Mouse (Mus musculus): ENCODE results near the gene Gramd4. TPM values are rescaled to one million over a fixed set of nuclear protein-coding genes. Genes with fewer than 3 reads are reported as not detected.

Gene Gramd4
- polyA plus RNA-seq, 1 experiment from 2014 or later: 12.4 TPM

DNA sequence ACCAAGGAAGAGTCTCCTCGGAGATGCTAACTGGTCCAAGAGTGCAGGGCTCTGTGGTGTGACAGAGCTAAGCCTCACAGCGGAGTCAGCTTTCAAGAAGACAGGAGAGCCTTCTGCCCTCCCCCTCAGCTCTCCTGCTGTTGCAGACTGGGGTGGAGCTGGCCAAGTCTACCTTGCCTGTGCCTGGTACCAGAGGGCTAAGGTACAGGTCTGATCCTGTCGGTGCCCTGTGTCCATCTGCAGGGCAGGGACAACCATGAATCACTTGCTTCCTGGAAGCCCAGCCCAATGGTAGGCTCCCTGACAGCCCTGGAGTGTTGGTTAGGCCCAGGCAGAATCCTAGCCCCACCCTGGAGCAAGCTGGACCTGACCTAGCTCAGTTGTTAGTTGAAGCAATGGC is 129.2 kb downstream of the Gramd4 start:
- no peak for ATAC-seq
- WGBS: 61% methylated on average over 3 of the region's 3 CpGs
- Histone ChIP-seq H3K4me1 (replicated peaks) (peaks cover 38% of the 10 kb centered on the region), H3K36me3 (no peaks in the 10 kb centered on the region), H3K4me2 (replicated peaks) (no peak overlapping the region), H3K9me3 (no peaks in the 10 kb centered on the region), H3K27me3 (replicated peaks) (no peaks in the 10 kb centered on the region), H3K9ac (no peak overlapping the region), H3K27ac (no peak overlapping the region), H3K4me3 (replicated peaks) (no peak overlapping the region)

Other genes starting within 250 kb of the Gramd4 start
- 48.8 and 59.4 TPM in 2 replicates for gene Cdpf1, start 246.0 kb upstream of the Gramd4 start, polyA plus RNA-seq (2015; fragmentation: Nextera tagmentation; extraction: Ambion mirVana)
- 0.20 and 0.24 TPM in 2 replicates for gene Pkdrej, start 236.0 kb upstream of the Gramd4 start, polyA plus RNA-seq (2015; fragmentation: Nextera tagmentation; extraction: Ambion mirVana)
- gene Ttc38, start 225.4 kb upstream of the Gramd4 start, polyA plus RNA-seq (2015; fragmentation: Nextera tagmentation; extraction: Ambion mirVana): 8.5 and 10.0 TPM in 2 replicates
- gene Gtse1, start 197.9 kb upstream of the Gramd4 start, polyA plus RNA-seq (2015; fragmentation: Nextera tagmentation; extraction: Ambion mirVana): 22.8 and 23.5 TPM in 2 replicates
- gene Trmu, start 178.4 kb upstream of the Gramd4 start, polyA plus RNA-seq (2015; fragmentation: Nextera tagmentation; extraction: Ambion mirVana): 34.2 and 35.8 TPM in 2 replicates
- gene Celsr1, start 23.9 kb upstream of the Gramd4 start, polyA plus RNA-seq (2015; fragmentation: Nextera tagmentation; extraction: Ambion mirVana): 1.1 TPM in 2 replicates
- gene Cerk, start 128.4 kb downstream of the Gramd4 start, polyA plus RNA-seq (2015; fragmentation: Nextera tagmentation; extraction: Ambion mirVana): 8.4 and 8.9 TPM in 2 replicates
- gene Tbc1d22a, start 156.8 kb downstream of the Gramd4 start, polyA plus RNA-seq (2015; fragmentation: Nextera tagmentation; extraction: Ambion mirVana): 10.0 and 10.9 TPM in 2 replicates